Mouse (Mus musculus): ENCODE data around the gene Cdh18.

DNA sequence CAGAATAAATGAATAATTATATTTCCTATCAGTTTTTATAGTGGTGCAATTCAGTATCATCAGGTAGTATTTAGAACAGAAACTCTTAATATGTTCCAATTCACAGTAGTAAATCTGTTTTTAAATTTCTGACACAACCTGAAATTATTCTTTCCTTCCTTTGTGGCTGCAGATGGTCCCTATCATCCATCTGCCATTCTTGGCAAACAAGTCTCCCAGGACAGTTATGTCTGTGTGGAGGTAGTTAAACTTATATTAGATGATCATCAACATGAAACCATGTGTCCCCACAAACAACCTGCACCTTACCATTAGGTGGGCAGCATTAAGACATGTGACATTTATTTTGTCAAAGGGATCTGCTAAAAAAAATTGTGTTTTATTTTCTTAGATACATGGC is 847.8 kb downstream of the Cdh18 start:
- no peak for TF ChIP-seq EP300 (IDR thresholded peaks at IDR 0.05)
- no peak for TF ChIP-seq CTCF (IDR thresholded peaks at IDR 0.05)
